Mouse (Mus musculus) bone marrow, adult 2 months (tissue): ENCODE results near the gene Rad50. TPM values are rescaled to one million over a fixed set of nuclear protein-coding genes. Genes with fewer than 3 reads are reported as not detected.

Experiments
- H3K27ac ChIP-seq: fragments of 200-500 bp; 2 replicates; pipeline ENCODE4 v1.5.1; 2012; ENCODE audit warnings: low read depth, mild to moderate bottlenecking, control low read depth, inconsistent platforms, low read length; ENCODE audit not compliant: control insufficient read depth, poor library complexity, insufficient read depth
- H3K4me1 ChIP-seq: fragments of 200-500 bp; 2 replicates; pipeline ENCODE4 v1.6.1; 2011; ENCODE audit warnings: low read length; ENCODE audit not compliant: control insufficient read depth, insufficient read depth
- H3K4me3 ChIP-seq: fragments of 200-500 bp; replicated peaks from 2 replicates; pipeline ENCODE3; 2011; ENCODE audit warnings: mild to moderate bottlenecking, low read depth, low read length, control low read depth; ENCODE audit not compliant: control insufficient read depth
- CTCF ChIP-seq: fragments of 200-500 bp; IDR thresholded peaks from 2 replicates; pipeline ENCODE4 v1.5.1; 2011; ENCODE audit warnings: low read length, control low read depth; ENCODE audit not compliant: control insufficient read depth, insufficient read depth
- POLR2A ChIP-seq: fragments of 200-500 bp; IDR thresholded peaks from 2 replicates; pipeline ENCODE4 v1.6.1; 2011; ENCODE audit warnings: low read depth, mild to moderate bottlenecking, control low read depth, low read length, borderline replicate concordance; ENCODE audit not compliant: control insufficient read depth
- WGBS: fragments of 180-500 bp; shearing (Covaris S2); methylation state at CpG from one replicate; pipeline ENCODE4 v1.1.7; 2018; 5-methylcytosine and 5-hydroxymethylcytosine counted together
- polyA plus RNA-seq: library from polyadenylated mRNA; stranded (reverse); fragments of >200 nt; gene quantifications from 2 replicates; pipeline ENCODE4 v1.2.4, GENCODE M21; 2011; ENCODE audit warnings: low replicate concordance; ENCODE audit not compliant: missing spikeins, insufficient read depth, insufficient read length

The Rad50 gene
- polyA plus RNA-seq, 1 experiment = 15.2 TPM

- Histone ChIP-seq H3K4me1 (no peaks in the 10 kb centered on the region; the same call in 1 of the 2 replicates), H3K27ac (no peak overlapping the region), H3K4me3 (no peak overlapping the region)
- TF ChIP-seq CTCF (peak; percentile 69), POLR2A (no peak)
- 41% methylated on average over 14 of the region's 14 CpGs for WGBS
Observed at GRCm38 (mm10) chr11:53736771-53737572, 29.9 kb upstream of the Rad50 start.

GRCm38 (mm10) chr11:53735682-53736245 lies 28.6 kb upstream of the Rad50 start:
- Histone ChIP-seq H3K27ac (no peak overlapping the region), H3K4me3 (no peak overlapping the region)
- WGBS = 21% methylated on average over 17 of the region's 17 CpGs

GRCm38 (mm10) chr11:53734970-53735681 lies 28.0 kb upstream of the Rad50 start:
- H3K4me1 ChIP-seq = no peaks in the 10 kb centered on the region; the same call in 1 of the 2 replicates
- TF ChIP-seq CTCF (no peak), POLR2A (no peak)
- no peak overlapping the region for H3K4me3 ChIP-seq
- no peak overlapping the region for H3K27ac ChIP-seq
- WGBS = 42% methylated on average over 18 of the region's 18 CpGs

More at GRCm38 (mm10) chr11:53735682-53736245, 28.6 kb upstream of the Rad50 start:
- TF ChIP-seq POLR2A (no peak), CTCF (peak; percentile 98)
- H3K4me1 ChIP-seq = no peaks in the 10 kb centered on the region; the same call in 1 of the 2 replicates

- H3K4me1 ChIP-seq = no peaks in the 10 kb centered on the region; the same call in 1 of the 2 replicates
- 69% methylated on average over 2 of the region's 2 CpGs for whole genome bisulfite sequencing
- H3K4me3 ChIP-seq = no peak overlapping the region
- TF ChIP-seq CTCF (no peak), POLR2A (no peak)
- H3K27ac ChIP-seq = no peak overlapping the region
Observed at GRCm38 (mm10) chr11:53734431-53734830, 27.3 kb upstream of the Rad50 start.

GRCm38 (mm10) chr11:53733824-53734223 lies 26.7 kb upstream of the Rad50 start:
- Histone ChIP-seq H3K27ac (no peak overlapping the region), H3K4me1 (no peaks in the 10 kb centered on the region; the same call in 1 of the 2 replicates), H3K4me3 (no peak overlapping the region)
- WGBS = 83% methylated on average over 7 of the region's 7 CpGs
- TF ChIP-seq POLR2A = no peak
- TF ChIP-seq CTCF = no peak

- Histone ChIP-seq H3K4me3 (no peak overlapping the region), H3K27ac (no peak overlapping the region), H3K4me1 (no peaks in the 10 kb centered on the region; the same call in 1 of the 2 replicates)
- 64% methylated on average over 8 of the region's 8 CpGs for WGBS
- no peak for TF ChIP-seq POLR2A
- TF ChIP-seq CTCF = no peak
Observed at GRCm38 (mm10) chr11:53732244-53732643, 25.1 kb upstream of the Rad50 start.

- Histone ChIP-seq H3K4me3 (no peak overlapping the region), H3K27ac (no peak overlapping the region), H3K4me1 (no peaks in the 10 kb centered on the region; the same call in 1 of the 2 replicates)
- 72% methylated on average over 7 of the region's 7 CpGs for WGBS
- TF ChIP-seq CTCF = no peak
Observed at GRCm38 (mm10) chr11:53731457-53731856, 24.3 kb upstream of the Rad50 start.

- 84% methylated on average over 6 of the region's 6 CpGs for WGBS
- TF ChIP-seq POLR2A = no peak
- Histone ChIP-seq H3K27ac (no peak within 1 kb of the TSS), H3K4me1 (no peaks in the 10 kb centered on the region), H3K4me3 (no peak within 1 kb of the TSS)
Observed at GRCm38 (mm10) chr11:53720715-53721114, 13.6 kb upstream of the Rad50 start, which contains the start of gene Il5. Il5 (plus strand) TSS chr11:53720794.

GRCm38 (mm10) chr11:53719701-53720100 lies 12.6 kb upstream of the Rad50 start:
- no peak overlapping the region for H3K4me3 ChIP-seq
- H3K4me1 ChIP-seq = no peaks in the 10 kb centered on the region; the same call in 1 of the 2 replicates
- no peak overlapping the region for H3K27ac ChIP-seq
- WGBS = 70% methylated on average over 1 of the region's 1 CpGs
- TF ChIP-seq CTCF (no peak), POLR2A (no peak)
